Mouse (Mus musculus) C2C12 (cell line): ENCODE measurements around the gene Cacna2d4. TPM values are rescaled to one million over a fixed set of nuclear protein-coding genes. Genes with fewer than 3 reads are reported as not detected.
"Not testable (repeated sequence)": the region's sequence is repeated elsewhere in the genome, so short reads cannot be mapped to it uniquely, and the experiment has no call there.

ENCODE experiments used
- H3K27me3 ChIP-seq: one replicate; pipeline ENCODE4 v1.6.1; 2011; ENCODE audit not compliant: control insufficient read depth, insufficient read depth, insufficient read length
- H3K36me3 ChIP-seq: one replicate; pipeline ENCODE4 v1.6.1; 2011; ENCODE audit not compliant: control insufficient read depth, insufficient read depth
- H3K4me3 ChIP-seq: one replicate; pipeline ENCODE4 v1.5.1; 2011; ENCODE audit warnings: mild to moderate bottlenecking, control low read depth; ENCODE audit not compliant: poor library complexity, insufficient read depth, severe bottlenecking
- H3K79me2 ChIP-seq: one replicate; pipeline ENCODE4 v1.6.1; 2011; ENCODE audit not compliant: control insufficient read depth, insufficient read depth
- H3K79me3 ChIP-seq: one replicate; pipeline ENCODE4 v1.6.1; 2011; ENCODE audit warnings: low read depth, control low read depth
- H3ac ChIP-seq: one replicate; pipeline ENCODE3; 2011; ENCODE audit warnings: low read depth; ENCODE audit not compliant: control insufficient read depth, insufficient read length
- CEBPB ChIP-seq: IDR thresholded peaks from one replicate; pipeline ENCODE4 v1.6.1; 2011; ENCODE audit warnings: low read depth, mild to moderate bottlenecking, control low read depth, moderate library complexity
- CTCF ChIP-seq: IDR thresholded peaks from one replicate; pipeline ENCODE4 v1.5.1; 2011; ENCODE audit not compliant: control insufficient read depth, insufficient read depth, insufficient read length
- FOSL1 ChIP-seq: IDR thresholded peaks from one replicate; pipeline ENCODE4 v1.8.0; 2011; ENCODE audit warnings: mild to moderate bottlenecking, low read length; ENCODE audit not compliant: poor library complexity, insufficient read depth, severe bottlenecking
- MAX ChIP-seq: IDR thresholded peaks from one replicate; pipeline ENCODE4 v1.6.1; 2011; ENCODE audit warnings: mild to moderate bottlenecking, control low read depth
- MYOD1 ChIP-seq: IDR thresholded peaks from one replicate; pipeline ENCODE4 v1.6.1; 2011; ENCODE audit warnings: low read depth; ENCODE audit not compliant: control insufficient read depth, insufficient read length
- MYOG ChIP-seq: IDR thresholded peaks from one replicate; pipeline ENCODE4 v1.6.1; 2011; ENCODE audit not compliant: control insufficient read depth, insufficient read length; ENCODE audit errors: extremely low read depth
- USF1 ChIP-seq: IDR thresholded peaks from one replicate; pipeline ENCODE4 v1.6.1; 2011; ENCODE audit warnings: low read depth, mild to moderate bottlenecking, control low read depth, moderate library complexity
- polyA plus RNA-seq: library from polyadenylated mRNA; unstranded; fragments of >200 nt; fragmentation: generic; extraction: Trizol; gene quantifications from one replicate; pipeline ENCODE4 v1.2.1, GENCODE M21; 2012; ENCODE audit warnings: missing spikeins

Cacna2d4 gene
- polyA plus RNA-seq, 1 experiment, result not detected

DNA sequence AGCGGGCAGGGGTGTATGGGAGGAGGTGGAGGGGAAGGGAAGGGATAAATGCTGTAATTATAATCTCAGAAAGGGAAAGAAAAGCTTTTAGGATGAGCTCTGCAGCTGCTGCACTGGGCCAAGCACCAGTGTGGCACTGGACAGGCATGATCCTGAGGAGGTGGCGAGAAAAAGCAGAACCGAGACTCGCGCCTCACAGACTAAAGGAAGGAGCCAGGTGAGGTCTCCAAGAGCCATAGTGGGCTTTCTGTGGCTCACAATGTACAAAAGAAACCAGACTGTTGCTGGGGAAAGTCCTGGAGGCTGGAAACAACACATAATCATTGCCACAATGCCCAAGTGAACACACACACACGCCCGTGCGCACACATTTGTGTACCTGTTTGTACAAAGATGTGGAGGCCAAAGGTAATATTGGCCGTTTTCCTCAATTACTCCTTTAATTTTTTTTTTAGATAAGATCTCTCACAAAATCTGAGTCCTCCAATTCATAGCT is 114.4 kb downstream of the Cacna2d4 start:
- Histone ChIP-seq H3K36me3 (peaks cover 23% of the 10 kb centered on the region), H3K27me3 (peaks cover 8% of the 10 kb centered on the region), H3K4me3 (no peak overlapping the region), H3K79me3 (no peaks in the 10 kb centered on the region), H3K79me2 (no peaks in the 10 kb centered on the region), H3ac (no peak overlapping the region)
- no peak for TF ChIP-seq CTCF
- no peak for TF ChIP-seq CEBPB
- no peak for TF ChIP-seq MAX
- no peak for TF ChIP-seq USF1
- no peak for TF ChIP-seq MYOD1
- TF ChIP-seq MYOG, result no peak

DNA sequence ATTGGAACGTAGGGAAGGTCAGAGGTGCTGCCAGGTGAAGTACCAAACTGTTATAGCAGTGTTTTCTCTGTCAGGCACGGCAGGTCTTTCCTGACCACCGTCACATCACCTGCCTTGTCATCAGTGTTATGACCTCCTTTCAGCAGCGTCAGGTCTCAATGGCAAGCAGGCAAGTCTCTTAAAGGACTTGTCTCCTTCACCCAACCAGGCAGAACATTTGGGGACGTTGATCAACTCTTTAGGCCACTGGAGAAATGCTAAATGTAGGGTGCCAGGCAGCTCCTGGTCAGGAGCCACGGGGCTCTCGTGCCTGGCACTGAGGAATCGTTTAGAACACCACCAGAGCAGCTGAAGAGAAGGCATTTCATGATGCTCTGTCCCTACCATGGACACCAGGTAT is 115.3 kb downstream of the Cacna2d4 start:
- Histone ChIP-seq H3K27me3 (peaks cover 2% of the 10 kb centered on the region), H3K36me3 (peaks cover 27% of the 10 kb centered on the region), H3ac (no peak overlapping the region), H3K79me2 (no peaks in the 10 kb centered on the region), H3K4me3 (no peak overlapping the region), H3K79me3 (no peaks in the 10 kb centered on the region)
- no peak for TF ChIP-seq CEBPB
- TF ChIP-seq CTCF, result no peak
- no peak for TF ChIP-seq MYOG
- no peak for TF ChIP-seq USF1
- TF ChIP-seq FOSL1, result no peak
- TF ChIP-seq MAX, result no peak
- TF ChIP-seq MYOD1, result no peak

DNA sequence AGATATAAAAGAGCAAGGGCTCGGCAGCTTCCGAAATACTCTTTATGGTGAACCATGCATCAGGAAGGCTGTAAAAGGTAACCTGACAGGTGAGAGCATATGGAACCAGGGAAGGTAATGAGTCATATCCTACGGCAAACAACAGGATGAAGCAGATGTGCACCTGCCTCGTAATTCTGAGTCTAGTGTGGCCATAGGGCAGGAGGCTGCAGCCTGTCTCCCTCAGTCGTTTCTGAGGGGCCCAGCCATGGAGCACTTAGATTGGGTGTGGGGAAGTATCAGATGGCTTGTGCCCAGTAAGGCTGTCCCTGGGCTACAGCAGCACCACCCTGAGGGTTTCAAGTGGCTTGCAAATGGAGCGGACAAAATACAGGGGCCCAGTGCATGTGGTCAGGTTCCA is 116.2 kb downstream of the Cacna2d4 start:
- TF ChIP-seq MYOD1 (no peak), CTCF (no peak), FOSL1 (no peak), CEBPB (no peak), USF1 (no peak), MYOG (no peak), MAX (no peak)
- Histone ChIP-seq H3K36me3 (peaks cover 32% of the 10 kb centered on the region), H3K4me3 (no peak overlapping the region), H3ac (no peak overlapping the region), H3K27me3 (no peaks in the 10 kb centered on the region), H3K79me3 (no peaks in the 10 kb centered on the region), H3K79me2 (no peaks in the 10 kb centered on the region)

DNA sequence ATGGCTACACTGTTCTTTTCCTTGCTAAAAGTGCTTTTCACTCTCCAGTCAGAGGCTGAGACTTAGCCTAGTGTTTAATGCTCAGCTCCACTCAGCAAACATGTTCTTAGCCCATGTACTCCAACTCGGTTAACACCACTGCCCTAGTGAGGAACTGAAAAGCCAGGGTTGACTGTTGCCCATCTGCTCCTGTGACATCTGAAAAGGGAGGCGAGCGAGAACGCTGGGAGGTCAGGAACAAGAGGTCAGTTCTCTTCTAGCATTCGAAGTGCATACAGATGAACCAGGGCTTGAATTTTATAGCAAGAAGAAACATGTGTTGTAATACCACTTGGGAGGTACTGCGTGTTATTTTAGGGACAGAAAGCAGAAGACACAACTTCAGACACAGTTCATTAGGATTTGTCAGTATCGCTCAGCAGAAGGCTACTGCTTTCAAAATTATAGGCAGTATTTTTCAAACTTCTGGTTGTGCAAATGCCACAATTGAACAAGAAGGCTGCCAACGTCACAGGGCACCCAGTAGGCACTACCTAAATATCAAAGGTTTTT is 121.8 kb downstream of the Cacna2d4 start:
- no peak for TF ChIP-seq CTCF
- no peak for TF ChIP-seq MYOG
- TF ChIP-seq MAX, result no peak
- no peak for TF ChIP-seq USF1
- TF ChIP-seq CEBPB, result no peak
- no peak for TF ChIP-seq FOSL1
- no peak for TF ChIP-seq MYOD1
- peaks cover 54% of the 10 kb centered on the region for H3K36me3 ChIP-seq
- H3K79me3 ChIP-seq, result no peaks in the 10 kb centered on the region

DNA sequence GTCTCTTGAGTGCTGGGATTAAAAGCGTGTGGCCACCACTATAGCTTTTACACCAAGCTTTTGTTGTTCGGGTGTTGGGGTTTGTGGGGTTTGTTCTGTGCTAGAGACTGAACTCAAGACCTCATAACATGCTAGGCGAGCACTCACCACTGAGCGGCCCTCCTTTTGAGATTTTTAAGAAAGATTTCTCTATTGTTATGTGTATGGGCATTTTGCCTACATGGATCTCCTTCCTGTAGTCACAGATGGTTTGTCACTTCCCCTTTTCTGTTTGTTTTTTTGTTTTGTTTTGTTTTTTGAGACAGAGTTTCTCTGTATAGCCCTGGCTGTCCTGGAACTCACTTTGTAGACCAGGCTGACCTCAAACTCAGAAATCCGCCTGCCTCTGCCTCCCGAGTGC is 123.9 kb downstream of the Cacna2d4 start:
- peaks cover 52% of the 10 kb centered on the region for H3K36me3 ChIP-seq
- not testable (repeated sequence) for H3K27me3 ChIP-seq, H3ac ChIP-seq, H3K79me3 ChIP-seq, H3K79me2 ChIP-seq, H3K4me3 ChIP-seq

More for the DNA sequence above, 121.8 kb downstream of the Cacna2d4 start:
- H3K79me2 ChIP-seq, result no peaks in the 10 kb centered on the region
- H3ac ChIP-seq, result no peak overlapping the region
- no peak overlapping the region for H3K4me3 ChIP-seq
- no peaks in the 10 kb centered on the region for H3K27me3 ChIP-seq

DNA sequence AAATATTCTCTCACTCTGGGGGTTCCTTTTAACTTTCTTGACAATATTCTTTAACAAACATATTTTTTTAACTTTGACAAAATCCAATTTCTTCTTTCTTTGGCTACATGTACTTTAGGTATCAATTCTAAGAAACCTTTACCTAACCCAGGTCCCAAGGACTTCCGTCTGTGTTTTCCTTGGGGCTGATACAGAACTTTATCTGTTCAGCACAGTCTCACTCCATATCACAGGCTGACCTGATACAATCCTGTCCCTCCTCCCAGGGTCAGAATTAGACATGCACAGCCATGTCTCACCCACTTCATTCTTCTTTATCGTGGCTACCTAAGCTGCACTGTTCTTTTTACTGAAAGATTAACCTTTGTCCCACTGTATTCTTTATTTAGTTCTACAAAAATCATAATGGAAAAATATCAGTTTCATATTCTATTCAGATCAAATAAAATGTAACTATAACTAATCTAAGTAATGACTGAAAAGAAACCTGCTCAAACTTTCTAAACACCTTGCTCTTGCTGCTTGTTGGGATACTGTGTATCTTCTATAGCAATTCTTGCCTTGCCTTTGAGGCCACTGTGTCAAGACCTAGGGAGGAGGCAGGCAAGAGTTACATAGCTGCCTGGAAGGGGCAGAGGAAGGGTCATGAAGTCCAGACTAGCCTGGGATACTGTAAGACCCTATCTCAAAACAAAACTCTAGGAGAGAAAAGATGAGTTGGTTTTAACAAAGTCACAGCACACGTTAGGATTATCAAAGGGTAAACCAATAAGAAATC is 124.8 kb downstream of the Cacna2d4 start:
- no peak overlapping the region for H3K4me3 ChIP-seq
- H3K36me3 ChIP-seq, result peaks cover 52% of the 10 kb centered on the region
- no peaks in the 10 kb centered on the region for H3K79me2 ChIP-seq
- H3K27me3 ChIP-seq, result no peaks in the 10 kb centered on the region
- H3ac ChIP-seq, result no peak overlapping the region
- no peaks in the 10 kb centered on the region for H3K79me3 ChIP-seq
- no peak for TF ChIP-seq MYOG
- no peak for TF ChIP-seq MAX
- TF ChIP-seq USF1, result no peak
- TF ChIP-seq FOSL1, result no peak
- TF ChIP-seq CTCF, result no peak
